Mouse (Mus musculus): ENCODE data around the gene Fars2. TPM values are rescaled to one million over a fixed set of nuclear protein-coding genes. Genes with fewer than 3 reads are reported as not detected.

The Fars2 gene
- 10 to 100 TPM; 16.2 to 20.4 TPM for total RNA-seq (2023)

DNA sequence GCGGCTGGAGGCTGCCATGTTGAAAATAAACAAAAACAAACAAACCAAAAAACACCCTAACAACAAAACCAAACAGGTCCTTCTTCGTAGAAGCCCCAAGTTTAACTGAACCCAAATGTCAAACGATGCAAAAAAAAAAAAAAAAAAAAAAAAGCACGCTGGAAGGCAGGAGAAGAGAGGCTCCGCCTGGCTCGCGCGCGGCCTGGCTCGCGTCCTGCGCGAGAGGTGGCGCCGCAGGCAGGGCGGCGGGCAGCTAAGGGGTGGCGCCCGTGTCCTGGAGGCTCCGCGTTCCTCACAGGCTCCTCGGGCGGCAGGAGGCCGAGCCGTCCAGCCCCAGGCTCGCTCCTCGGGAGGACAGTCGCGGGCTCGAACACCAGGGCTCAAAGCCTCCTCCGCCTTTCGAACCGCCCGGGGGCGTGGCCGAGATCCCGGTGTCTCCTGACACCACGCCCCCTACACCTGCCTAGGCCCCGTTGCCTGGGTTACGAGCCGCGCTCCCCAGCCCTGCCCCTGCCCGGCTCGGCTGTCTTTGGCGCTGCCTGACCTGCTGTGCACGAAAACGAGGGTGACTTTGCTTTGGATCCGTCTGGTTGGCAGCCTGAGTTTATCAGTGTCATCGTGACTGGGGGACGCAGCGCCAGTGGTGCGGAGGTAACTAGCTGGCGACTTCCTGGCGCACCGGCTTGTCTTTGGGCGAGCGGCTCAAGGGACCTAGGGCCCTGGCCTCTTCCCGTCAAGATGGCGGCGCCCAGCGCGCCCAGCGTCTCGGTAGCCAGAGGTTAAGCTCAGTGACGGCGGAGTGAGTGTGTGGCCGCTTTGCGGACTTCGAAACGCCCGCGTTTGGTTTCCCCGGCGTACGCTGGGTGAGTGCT, at the start of gene Fars2, which contains the start of gene Lyrm4:
TSS of gene Fars2 (plus strand) at position 270 of the 872 bp plus-strand sequence.
TSS of gene Lyrm4 (minus strand) at position 384 of the 872 bp plus-strand sequence.

DNA sequence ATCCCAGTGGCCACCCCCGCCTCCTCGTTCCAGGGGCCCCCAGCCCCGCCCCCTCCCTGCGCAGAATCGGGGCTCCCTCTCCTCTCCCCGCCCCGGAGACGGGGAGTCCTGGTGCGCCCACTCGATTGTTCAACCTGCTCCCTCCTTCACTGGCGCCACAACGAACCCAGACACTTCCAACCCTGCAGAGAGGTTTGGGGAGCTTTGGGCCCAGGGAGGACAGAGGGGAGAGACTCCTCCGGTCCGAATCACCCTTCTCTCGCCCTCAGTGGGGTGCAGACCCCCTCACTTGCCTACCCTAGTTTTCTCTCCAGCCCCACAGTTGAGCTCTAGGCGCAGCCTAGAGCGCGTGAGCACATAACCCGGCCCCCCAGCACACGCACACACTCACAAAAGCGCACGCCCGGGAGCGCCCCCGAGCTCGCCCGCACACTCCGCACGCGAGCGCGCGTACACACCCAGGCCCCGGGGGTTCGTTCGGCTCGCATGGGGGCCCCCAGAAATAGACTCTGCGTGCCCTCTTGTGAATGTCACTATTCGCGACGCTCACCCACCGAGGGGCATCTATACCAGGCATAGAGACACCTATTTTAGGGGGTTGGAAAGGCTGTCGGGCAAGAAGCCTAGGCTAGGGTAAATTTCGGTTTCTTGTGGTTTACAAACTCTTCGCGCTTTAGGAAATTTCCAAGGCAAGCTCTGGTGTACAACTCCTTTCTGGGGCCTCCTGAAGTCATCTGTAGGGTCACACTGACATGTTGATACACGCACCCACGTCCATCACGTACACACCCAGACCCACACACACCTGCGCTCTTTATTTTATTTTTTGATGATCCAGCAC, 617.7 kb downstream of the Fars2 start, which contains the start of gene Nrn1:
TSS of gene Nrn1 (minus strand) at position 401 of the 841 bp plus-strand sequence.

Other genes starting within 250 kb of the Fars2 start
- gene Rpp40, start 211.1 kb upstream of the Fars2 start, total RNA-seq (2023) = 1 to 10 TPM; 1.1 to 1.9 TPM
- not detected for gene Ppp1r3g, start 158.6 kb upstream of the Fars2 start, total RNA-seq (2023)
- gene Lyrm4, start 114 bp downstream of the Fars2 start, total RNA-seq (2023) = 1 to 10 TPM; 3.4 to 5.2 TPM